ENCODE assay signal across 12 mouse cellular contexts in genomic region chr14:25645717-25646116, GRCm38 (mm10). TPM values are rescaled to one million over a fixed set of nuclear protein-coding genes. Genes with fewer than 3 reads are reported as not detected.
A peak's percentile ranks its signal among the peaks of the same experiment; 100 is the strongest.
DNase-seq lines count a peak whose midpoint lies in the region; ATAC-seq and TF ChIP-seq lines count a peak whose summit lies in the region.
"Had no signal": no experiment of that assay in that cellular context is flagged by ENCODE, and none has a peak within 500 bp of the region (broad histone marks: within the 10 kb centered on the region; RNA-seq: fewer than 3 reads in every experiment).

No protein-coding gene starts in this region.

- peaks cover 31% of the 10 kb centered on the region for H3K4me1 ChIP-seq in heart, embryonic 13.5 days
- peaks cover 21% of the 10 kb centered on the region for H3K4me1 ChIP-seq in heart, embryonic 10.5 days
- no peaks in the 10 kb centered on the region for H3K4me1 ChIP-seq in kidney, adult 2 months (ENCODE audit: control insufficient read depth, insufficient read depth, low read length)
- peaks cover 17% of the 10 kb centered on the region for H3K4me1 ChIP-seq in spleen, adult 2 months (ENCODE audit: control insufficient read depth, insufficient read depth, insufficient read length)
- peaks cover 5% of the 10 kb centered on the region; the same call in 1 of the 2 replicates for H3K4me1 ChIP-seq in neural tube, embryonic 15.5 days

- no peak overlapping the region for H3K4me3 ChIP-seq in heart, embryonic 13.5 days
- H3K4me3 ChIP-seq in heart, embryonic 10.5 days = no peak overlapping the region
- H3K4me3 ChIP-seq in kidney, adult 2 months (ENCODE audit: insufficient read depth, low read depth, low read length) = no peak overlapping the region
- H3K4me3 ChIP-seq in spleen, adult 2 months (ENCODE audit: extremely low read depth, insufficient read depth, insufficient read length) = no peak overlapping the region
- no peak overlapping the region for H3K4me3 ChIP-seq in neural tube, embryonic 15.5 days (replicated peaks)
- H3K4me3 ChIP-seq in layer of hippocampus, adult 2 months = no peak overlapping the region
- H3K4me3 ChIP-seq: forebrain, embryonic 12.5 days; liver, embryonic 12.5 days had no signal

- no peak overlapping the region for H3K4me2 ChIP-seq in heart, embryonic 13.5 days
- H3K4me2 ChIP-seq in neural tube, embryonic 15.5 days = no peak overlapping the region
- H3K4me2 ChIP-seq: forebrain, embryonic 12.5 days; liver, embryonic 12.5 days; lung, embryonic 14.5 days had no signal

- no peak for ATAC-seq in heart, embryonic 13.5 days (ENCODE audit: extremely low read depth, insufficient number of reproducible peaks, low FRiP score, low TSS enrichment)
- no peak for ATAC-seq in neural tube, embryonic 15.5 days (ENCODE audit: low FRiP score)

- H3K27ac ChIP-seq in heart, embryonic 13.5 days (replicated peaks) = peak overlapping the region; percentile 51; the same call in 1 of the 2 replicates
- H3K27ac ChIP-seq in heart, embryonic 10.5 days = no peak overlapping the region
- 0 out of 2 replicates have a peak overlapping the region, but pooled peaks have one; percentile 2 for H3K27ac ChIP-seq in kidney, adult 2 months (ENCODE audit: insufficient read depth, low read depth, low read length)
- peak overlapping the region; percentile 31 for H3K27ac ChIP-seq in spleen, adult 2 months (ENCODE audit: insufficient read depth, low read length)
- H3K27ac ChIP-seq in neural tube, embryonic 15.5 days (replicated peaks) = peak overlapping the region; percentile 4; the same call in 1 of the 2 replicates
- H3K27ac ChIP-seq in layer of hippocampus, adult 2 months = no peak overlapping the region
- H3K27ac ChIP-seq: hindbrain, postnatal 0 days; liver, embryonic 12.5 days had no signal

- peaks cover 93% of the 10 kb centered on the region for H3K36me3 ChIP-seq in heart, embryonic 13.5 days
- H3K36me3 ChIP-seq in heart, embryonic 10.5 days = peaks cover 90% of the 10 kb centered on the region
- H3K36me3 ChIP-seq in kidney, adult 2 months (ENCODE audit: control insufficient read depth, insufficient read depth, low read length) = peaks cover 4% of the 10 kb centered on the region; the same call in 1 of the 2 replicates
- peaks cover 39% of the 10 kb centered on the region for H3K36me3 ChIP-seq in spleen, adult 2 months (ENCODE audit: control insufficient read depth, insufficient read depth, low read length)
- peaks cover 74% of the 10 kb centered on the region for H3K36me3 ChIP-seq in neural tube, embryonic 15.5 days

- no peak for DNase-seq in heart, embryonic 10.5 days (ENCODE audit: low spot score)
- no peak for DNase-seq in kidney, adult 2 months
- no peak for DNase-seq in kidney, postnatal 25 days
- DNase-seq in spleen, adult 2 months (ENCODE audit: low read depth in 1 of 2, low spot score in 2 of 2) = no peak
- DNase-seq in spleen, adult 12 weeks (ENCODE audit: low spot score) = no peak
- DNase-seq in layer of hippocampus, adult 2 months (ENCODE audit: low spot score in 2 of 2) = no peak

- H3K9ac ChIP-seq in heart, embryonic 13.5 days = no peak overlapping the region
- H3K9ac ChIP-seq in neural tube, embryonic 15.5 days (replicated peaks) = no peak overlapping the region
- H3K9ac ChIP-seq: forebrain, embryonic 12.5 days; liver, embryonic 12.5 days; lung, embryonic 14.5 days had no signal

- no peak for TF ChIP-seq POLR2A in kidney, adult 2 months (IDR thresholded peaks at IDR 0.05; ENCODE audit: low read depth, low read length)
- TF ChIP-seq POLR2A in spleen, adult 2 months (IDR thresholded peaks at IDR 0.05; ENCODE audit: low read depth, low read length) = no peak

- H3K9me3 ChIP-seq in heart, embryonic 13.5 days = no peaks in the 10 kb centered on the region
- H3K9me3 ChIP-seq in heart, embryonic 10.5 days = no peaks in the 10 kb centered on the region
- H3K9me3 ChIP-seq in neural tube, embryonic 15.5 days (replicated peaks) = no peaks in the 10 kb centered on the region
- H3K9me3 ChIP-seq: forebrain, embryonic 12.5 days; liver, embryonic 12.5 days had no signal

- TF ChIP-seq CTCF in kidney, adult 2 months (conservative IDR thresholded peaks at IDR 0.05; ENCODE audit: insufficient read depth, insufficient read length, low read depth, low read length) = no peak
- TF ChIP-seq CTCF in spleen, adult 2 months (IDR thresholded peaks at IDR 0.05; ENCODE audit: extremely low read depth, insufficient read depth, insufficient read length, insufficient replicate concordance) = no peak
- TF ChIP-seq CTCF in layer of hippocampus, adult 2 months (conservative IDR thresholded peaks at IDR 0.05) = no peak

- H3K27me3 ChIP-seq in heart, embryonic 13.5 days (replicated peaks) = no peaks in the 10 kb centered on the region
- no peaks in the 10 kb centered on the region for H3K27me3 ChIP-seq in heart, embryonic 10.5 days (ENCODE audit: insufficient read depth, poor library complexity, severe bottlenecking)
- H3K27me3 ChIP-seq in kidney, adult 2 months (replicated peaks; ENCODE audit: control insufficient read depth, insufficient read depth, low read length) = no peaks in the 10 kb centered on the region
- no peaks in the 10 kb centered on the region for H3K27me3 ChIP-seq in spleen, adult 2 months (ENCODE audit: control insufficient read depth, insufficient read depth, low read length)
- H3K27me3 ChIP-seq in neural tube, embryonic 15.5 days (replicated peaks) = no peaks in the 10 kb centered on the region
- H3K27me3 ChIP-seq: forebrain, embryonic 12.5 days; liver, embryonic 12.5 days had no signal

- WGBS in heart, embryonic 13.5 days = 82% methylated on average over 9 of the region's 9 CpGs
- WGBS in heart, embryonic 10.5 days = 91% methylated on average over 9 of the region's 9 CpGs
- 86% methylated on average over 9 of the region's 9 CpGs for WGBS in kidney, adult 2 months
- WGBS in spleen, adult 2 months = 83% methylated on average over 9 of the region's 9 CpGs
- WGBS in neural tube, embryonic 15.5 days = 78% methylated on average over 9 of the region's 9 CpGs

RNA-seq across cellular contexts. Expression of gene Ppif, which starts 48.2 kb away (rescaled TPM):
- polyA plus RNA-seq in heart, embryonic 13.5 days (2015; fragmentation: Nextera tagmentation; extraction: Ambion mirVana) = 93.7 and 99.8 TPM in 2 replicates
- polyA plus RNA-seq in heart, embryonic 10.5 days (2016; fragmentation: Nextera tagmentation; extraction: Ambion mirVana) = 65.7 and 104 TPM in 2 replicates
- 164 and 168 TPM in 2 replicates for polyA plus RNA-seq in kidney, adult 2 months (2012; rRNA removed)
- polyA plus RNA-seq in spleen, adult 2 months (2012; rRNA removed) = 50.4 and 68.4 TPM in 2 replicates
- 38.0 and 42.9 TPM in 2 replicates for polyA plus RNA-seq in neural tube, embryonic 15.5 days (2015; fragmentation: Nextera tagmentation; extraction: Ambion mirVana)
- total RNA-seq in layer of hippocampus, adult 2 months (2021) = 10 to 100 TPM; 27.4 to 34.2 TPM

Comparison
In these comparisons a context has a peak if more than half of its experiments do, and no peak if none do; other contexts are left out.
1. H3K27ac ChIP-seq: peak in heart, embryonic 13.5 days (single experiment), kidney, adult 2 months (single experiment), spleen, adult 2 months (single experiment) and neural tube, embryonic 15.5 days (single experiment); none in heart, embryonic 10.5 days (single experiment) and layer of hippocampus, adult 2 months (single experiment).